Mouse (Mus musculus) kidney, postnatal 25 days (tissue): ENCODE measurements at regions not wholly inside any gene's neighbourhood (a gene's known extent, or its start where the extent isn't known, plus 50 kb on each side); places are given as distances from the start of the nearest gene placed in this dataset.

ENCODE experiments used
- DNase-seq, 2 experiments: peaks; one replicate each; pipeline ENCODE4 v3.0.0; 2021; ENCODE audit warnings: mixed read lengths in 2 of 2

DNA sequence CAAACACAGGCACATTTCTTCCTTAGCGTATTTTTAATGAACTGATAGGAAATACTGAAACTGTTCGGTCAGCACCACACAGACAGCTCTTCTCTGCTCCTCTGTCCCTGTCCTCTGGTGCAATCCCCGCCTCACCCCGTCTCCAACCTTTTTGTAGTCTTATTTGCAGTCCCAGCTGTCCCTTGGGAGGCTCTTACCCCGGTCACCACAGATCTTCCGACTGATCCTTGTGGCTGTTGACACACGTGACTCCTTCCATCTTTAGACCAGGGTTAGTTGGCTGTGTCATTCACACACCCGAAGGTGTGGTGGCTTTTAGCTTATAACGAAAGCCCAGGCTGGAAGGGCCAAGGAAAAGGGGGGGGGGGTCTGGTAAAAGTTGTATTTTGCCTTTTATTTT lies 56.4 kb downstream of the Cyp26a1 start:
- no peak for DNase-seq

DNA sequence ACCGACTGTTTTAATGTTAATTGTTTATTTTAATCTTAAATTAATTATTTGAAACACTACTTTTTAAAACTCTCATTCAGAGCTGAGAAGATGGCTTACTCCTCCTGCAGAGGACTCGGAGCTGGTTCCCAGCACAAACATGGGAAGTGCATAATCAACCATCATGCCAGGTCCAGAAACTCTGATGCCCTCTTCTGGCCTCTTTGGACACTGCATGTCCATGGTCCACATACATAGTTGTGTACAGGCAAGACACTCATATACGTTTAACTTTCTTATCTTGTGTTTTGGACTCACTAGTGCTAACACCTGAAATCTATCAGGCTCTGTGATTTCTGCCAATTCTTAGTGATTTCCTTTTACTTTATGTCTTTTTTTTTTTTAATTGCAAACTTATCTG lies 57.8 kb downstream of the Cyp26a1 start:
- peak in 1 of 2 experiments; percentile 11 for DNase-seq

DNA sequence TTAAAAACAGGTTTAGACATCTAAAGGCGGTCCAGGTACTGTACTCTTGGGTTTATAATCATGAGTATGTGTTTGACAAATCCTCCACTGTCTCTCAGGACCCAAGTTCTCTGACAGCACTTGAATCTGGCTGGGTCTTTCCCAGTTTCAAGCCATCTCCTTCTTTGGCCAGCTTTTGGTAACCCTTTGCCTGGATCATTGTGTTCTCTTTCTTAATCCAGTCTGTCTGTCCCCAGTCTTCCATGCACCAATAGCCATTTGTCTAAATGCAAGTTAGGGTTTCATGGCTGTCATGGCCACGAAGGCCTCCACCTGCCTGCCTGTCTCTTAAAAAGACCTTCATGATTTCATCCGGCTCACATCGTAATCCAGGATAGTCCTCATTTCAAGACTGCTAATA lies 71.8 kb downstream of the Cyp26a1 start:
- DNase-seq: no peak

DNA sequence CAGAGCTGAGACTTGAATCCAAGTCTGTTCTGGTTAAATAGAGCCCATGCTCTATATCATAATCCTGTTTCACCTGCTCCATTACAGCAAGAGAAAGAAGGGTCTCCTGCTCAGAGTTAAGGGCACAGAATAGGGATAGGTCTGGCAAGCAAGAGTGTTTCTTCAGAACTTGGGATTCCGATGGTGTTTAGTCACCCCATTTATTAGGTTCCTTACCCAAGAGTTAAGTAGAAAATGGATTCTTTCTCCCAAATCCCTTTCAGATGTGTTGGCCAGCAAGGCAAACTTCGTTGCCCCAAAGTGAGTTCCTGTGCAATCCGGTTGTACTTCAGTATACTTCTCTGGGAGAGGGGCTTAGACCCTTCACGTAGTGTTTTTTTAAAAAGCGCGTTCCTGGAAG lies 74.4 kb downstream of the Cyp26a1 start:
- DNase-seq: no peak

DNA sequence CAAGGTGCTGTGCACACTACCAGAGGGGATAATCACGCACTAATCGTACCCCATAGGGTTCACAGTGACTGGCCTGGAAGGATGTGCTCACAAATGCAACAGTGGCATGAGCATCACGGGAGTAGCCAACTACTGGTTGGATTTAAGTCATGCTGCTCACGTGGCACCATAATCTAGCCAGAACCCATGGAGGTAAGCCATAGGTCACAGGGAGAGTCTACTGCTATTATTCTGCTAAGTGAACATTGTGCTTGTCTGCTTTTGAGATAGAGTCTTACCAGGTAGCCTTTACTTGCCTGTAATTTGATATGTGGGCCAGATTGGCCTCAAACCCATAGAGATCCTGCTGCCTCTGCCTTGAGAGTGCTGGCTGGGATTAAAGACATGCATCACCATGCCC lies 77.0 kb downstream of the Cyp26a1 start:
- DNase-seq: no peak

DNA sequence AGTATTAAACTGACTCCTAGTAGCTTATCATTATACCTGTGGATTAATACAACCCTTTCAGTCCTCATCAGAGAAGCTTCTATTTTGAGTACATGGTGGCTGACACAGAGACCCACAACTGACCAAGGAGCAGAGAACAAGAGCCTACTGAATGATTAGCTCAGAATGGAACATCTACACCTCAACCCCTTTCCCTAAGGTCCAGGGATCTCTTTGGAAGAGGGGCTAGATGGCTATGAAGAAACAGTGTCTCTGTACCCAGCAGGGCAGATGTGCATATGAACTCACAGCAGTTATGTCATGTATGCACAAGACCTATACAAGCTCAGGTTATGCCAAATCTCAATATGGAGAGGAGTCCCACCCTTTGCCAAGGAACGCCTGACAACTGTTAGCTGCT lies 77.4 kb downstream of the Cyp26a1 start:
- no peak for DNase-seq

DNA sequence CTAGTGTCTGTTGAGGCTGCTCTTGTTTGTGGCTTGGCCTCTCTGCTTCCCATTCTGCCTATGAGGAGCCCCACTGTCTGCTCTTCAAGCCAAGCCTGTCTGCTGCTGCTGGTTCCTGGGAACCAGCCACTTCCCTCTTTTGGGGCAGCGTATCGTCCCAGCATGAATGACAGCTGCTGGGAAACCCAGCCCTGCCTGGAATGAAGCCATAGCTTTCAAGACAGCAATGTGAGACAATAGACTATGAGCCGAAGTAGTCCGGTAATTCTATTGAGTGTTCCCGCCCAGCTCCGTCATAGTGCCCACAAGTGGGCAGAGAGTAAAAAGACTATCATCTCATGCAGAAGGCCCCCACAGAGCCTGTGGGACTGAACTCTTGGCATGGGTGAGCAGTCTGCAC lies 80.4 kb downstream of the Cyp26a1 start:
- no peak for DNase-seq

DNA sequence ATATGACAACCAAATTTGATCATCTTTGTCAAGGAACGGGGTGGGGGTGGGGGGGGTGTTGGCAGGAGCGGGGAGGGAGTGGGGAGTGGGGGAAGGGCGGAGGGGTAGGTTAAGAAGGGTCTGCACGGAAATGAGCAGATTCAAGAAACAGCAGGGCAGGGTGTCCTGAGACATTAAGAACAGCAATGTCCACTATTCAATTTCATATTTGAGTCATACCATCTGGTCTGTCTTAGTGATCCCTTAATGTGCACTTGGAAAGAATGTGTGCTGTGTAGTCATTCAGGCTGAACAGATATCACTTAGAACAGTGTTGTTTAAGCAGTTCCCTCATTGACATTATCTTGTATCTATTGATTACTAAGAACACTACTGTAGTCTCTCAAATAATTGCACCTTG lies 81.0 kb downstream of the Cyp26a1 start:
- DNase-seq: no peak

DNA sequence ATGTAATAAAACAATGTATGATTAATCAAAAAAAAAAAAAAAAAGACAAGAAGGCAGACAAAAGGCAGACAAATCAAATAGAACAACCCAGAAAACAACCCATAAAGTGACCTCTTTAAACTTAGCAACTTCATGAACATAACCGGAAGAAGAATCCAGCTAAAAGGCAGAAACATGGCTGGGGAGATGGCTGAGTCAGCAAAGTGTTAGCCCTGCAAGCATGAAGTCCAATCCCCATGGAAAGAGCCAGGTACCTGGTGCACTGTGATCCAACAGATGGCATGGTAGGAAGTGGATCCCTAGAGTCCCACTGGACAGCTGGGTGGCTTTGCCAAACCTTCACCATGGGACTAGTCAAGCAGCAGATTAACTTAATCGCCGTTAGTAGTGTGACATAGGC lies 90.9 kb downstream of the Cyp26a1 start:
- no peak for DNase-seq

DNA sequence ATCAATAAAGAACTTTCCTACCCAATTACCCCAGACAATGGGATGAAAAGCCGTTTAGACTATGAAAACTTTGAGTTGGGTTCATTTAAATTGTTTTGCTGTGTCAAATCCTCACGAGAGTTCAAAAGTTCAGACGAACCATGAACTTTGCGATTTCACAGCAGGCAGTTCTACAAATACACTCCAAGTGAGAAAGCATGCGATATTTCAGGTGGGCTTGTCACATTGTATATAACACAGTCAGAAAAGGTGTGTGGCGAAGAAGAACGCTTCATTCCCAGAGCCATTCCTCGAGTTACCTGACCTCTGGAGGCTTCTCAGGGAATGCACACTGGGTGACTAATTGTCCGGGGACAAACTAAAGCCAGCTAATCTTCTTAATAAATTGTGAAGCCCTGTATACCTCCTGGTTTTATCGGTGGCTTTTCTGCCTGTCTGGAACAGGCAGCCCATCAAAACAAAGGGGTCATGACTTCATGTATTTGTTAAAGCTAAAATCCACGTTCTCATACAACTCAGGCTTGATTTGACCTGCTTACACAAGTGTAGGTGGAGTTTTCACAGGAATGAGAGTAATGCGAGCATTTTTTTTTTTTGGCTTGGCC lies 92.1 kb downstream of the Cyp26a1 start:
- DNase-seq: no peak

DNA sequence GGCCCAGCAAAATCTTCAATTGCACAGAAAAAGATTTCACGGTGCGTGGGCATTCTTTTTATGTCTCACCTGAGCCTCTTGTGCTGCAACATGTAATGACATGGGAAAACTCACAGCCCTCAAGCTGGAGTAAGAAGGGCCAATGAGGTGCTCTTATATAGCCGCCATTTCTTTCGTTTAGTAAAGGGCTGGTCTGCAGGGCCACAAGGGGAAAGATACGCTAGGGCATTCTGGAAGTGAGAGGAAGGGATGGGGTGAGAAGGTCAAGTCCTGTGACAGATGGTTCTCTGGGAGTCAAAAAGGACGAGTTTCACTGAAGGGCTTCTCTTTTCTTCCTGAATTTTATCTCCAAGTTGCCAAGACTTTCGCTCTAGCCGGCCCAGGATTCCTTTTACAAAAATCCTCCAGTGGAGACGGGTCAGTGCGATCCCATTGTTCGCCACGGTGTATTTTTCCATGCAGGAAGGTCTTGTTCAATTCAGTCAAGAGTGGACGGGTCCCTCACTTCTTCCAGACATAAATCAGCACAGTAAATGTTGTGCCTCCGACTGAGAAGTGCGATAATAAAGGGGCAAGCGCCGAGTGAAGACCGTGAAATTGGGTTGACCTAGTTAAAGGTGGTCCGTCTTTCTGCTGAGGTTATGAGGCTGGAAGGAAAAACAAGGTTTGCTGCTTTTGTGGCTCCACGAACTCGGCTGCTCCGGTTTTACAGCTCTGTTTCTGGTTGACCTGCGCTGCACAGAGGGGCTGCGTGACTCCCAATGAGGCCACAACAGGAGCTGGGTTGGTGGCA lies 92.9 kb downstream of the Cyp26a1 start:
- DNase-seq: no peak

DNA sequence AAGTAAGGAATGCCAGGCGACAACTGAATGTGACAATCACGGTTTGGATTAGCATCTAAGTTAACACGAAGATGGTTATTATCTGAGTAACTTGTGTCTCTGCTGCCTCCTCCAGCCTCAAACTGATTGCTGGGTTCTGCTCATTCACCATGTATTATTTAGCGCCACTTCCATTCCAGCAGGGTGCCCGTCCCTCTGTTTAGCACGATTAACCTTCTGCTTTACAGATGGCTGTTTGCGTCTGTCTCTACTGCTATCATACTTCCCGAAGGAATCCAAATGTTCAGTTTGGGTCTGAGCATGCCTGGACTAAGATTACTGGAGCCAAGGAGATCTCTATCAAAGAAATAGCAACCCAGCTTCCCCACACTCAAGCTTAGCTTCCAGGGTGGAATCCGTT lies 95.6 kb downstream of the Cyp26a1 start:
- no peak for DNase-seq

DNA sequence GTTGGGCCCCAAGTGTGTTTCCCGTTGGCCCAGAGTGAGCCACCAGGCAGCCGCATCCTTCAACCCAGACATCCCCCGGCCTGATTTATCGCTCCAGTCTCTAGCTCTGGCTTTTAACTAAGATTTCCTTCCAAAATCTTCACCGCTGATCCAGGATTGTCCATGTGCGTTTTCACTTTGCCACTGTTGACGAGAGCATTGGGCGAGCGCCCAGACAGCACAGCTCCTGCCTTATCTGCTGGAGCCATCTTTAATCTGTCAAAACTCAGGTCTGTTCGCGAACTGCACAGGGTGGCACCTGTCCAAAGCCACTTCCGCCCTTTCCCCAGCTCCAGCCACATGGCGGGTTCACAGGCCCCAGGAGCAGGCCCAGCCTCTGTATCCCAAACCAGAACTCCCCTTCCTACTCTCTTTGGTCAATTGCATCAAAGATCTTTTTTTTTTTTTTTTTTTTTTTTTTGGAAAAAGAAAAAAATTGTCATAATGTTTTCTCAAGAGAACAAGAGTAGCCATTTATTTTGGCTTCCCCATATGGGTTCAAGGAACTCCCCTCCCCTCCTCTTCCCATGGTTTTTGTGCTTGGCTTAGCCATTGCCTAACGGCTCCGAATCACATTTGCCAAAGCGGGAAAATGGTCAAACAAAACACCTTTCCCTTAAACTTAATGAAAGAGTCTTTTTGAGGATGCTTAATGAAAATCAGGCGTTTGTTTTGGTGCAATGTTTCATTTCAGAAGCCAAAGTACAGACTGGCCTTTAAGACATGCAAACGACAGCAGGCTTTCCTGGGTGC lies 98.2 kb downstream of the Cyp26a1 start:
- DNase-seq: peak; percentile 74 to 85

DNA sequence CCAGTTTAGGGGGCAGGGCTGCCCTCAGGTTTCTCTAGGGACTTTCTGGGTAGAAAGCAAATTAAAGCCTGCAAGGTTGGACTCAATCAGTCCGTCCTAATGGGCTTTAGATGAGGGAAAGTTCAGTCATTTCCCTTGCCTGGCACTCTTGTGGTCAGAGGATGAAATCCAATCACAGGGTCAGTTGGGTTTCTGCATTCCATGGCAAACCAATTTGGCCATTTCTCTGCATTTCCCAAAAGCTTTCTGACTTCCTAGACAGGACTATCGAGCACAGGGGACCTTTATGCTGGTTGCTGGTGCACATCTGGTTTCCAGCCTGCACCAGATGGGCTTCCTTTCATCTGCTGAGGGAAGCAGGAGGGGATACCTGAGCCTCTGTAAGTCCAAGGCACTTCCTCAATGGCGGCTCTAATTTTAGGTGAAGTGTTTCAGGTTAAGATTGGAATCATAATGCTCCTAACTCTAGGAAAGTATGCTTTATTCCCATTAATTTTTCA lies 102.6 kb downstream of the Cyp26a1 start:
- no peak for DNase-seq

DNA sequence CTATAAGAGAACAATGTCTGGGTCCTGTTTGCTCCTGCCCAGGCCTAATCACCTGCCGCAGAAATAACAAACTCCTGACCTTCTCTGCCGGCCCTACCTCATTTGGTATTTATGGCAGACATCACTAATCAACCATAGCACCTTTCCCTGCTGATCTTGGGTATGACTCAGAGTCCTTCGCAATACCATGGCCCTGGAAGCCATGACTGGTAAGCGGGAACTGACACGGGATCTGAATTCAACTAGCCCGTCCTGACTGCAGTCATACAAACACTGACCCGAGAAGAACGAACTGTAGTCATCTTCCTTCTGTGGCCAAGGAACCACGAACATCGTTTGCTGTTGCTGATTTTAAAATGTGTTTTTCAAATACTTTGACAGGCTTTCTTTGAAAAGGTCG lies 112.1 kb downstream of the Cyp26a1 start:
- no peak for DNase-seq

DNA sequence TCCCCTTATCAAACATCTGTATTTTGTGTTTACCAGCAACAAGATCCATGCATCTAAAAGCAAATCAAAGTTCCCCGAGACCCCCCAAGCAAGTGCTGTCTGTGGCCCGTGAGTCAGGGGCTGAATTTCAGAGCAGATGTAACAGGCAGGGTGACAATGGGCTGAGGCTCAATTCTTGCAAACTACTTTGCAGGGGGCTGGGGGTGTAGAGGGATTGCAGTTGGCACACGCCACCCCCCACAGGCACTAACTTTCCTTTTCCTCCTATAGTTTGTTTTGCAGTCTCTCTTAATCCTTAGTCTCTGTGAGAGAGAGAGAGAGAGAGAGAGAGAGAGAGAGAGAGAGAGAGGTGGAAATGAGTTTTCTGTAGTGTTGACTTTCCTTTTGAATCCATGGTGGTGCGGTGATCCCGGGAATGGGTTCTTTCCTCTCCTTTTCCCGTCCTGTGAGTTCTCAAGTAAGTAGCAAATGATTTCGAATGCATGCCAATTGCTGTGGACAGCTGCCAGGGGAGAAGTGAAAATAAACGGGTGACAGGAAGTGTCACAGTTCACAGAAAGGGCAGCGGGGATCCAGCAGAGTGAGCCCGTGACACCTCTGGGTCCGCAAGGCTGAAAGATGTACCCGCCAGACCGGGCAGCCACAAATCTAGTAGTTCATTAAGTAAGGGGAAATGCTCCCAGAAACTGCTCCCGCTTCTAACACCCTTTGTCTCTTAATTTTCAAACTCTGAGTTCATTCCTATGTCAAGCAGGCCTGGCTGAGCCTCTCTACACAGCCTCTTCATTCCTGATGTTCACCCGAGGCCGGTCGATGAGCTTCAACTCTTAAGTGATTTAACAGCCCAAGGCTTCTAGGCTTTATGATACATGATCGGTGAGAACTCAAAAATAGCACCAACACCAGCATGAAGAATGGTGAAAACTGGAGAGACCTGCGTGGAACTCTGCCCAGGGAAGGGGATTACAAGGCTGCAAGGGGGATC lies 116.8 kb downstream of the Cyp26a1 start:
- peak; percentile 78 to 82 for DNase-seq

DNA sequence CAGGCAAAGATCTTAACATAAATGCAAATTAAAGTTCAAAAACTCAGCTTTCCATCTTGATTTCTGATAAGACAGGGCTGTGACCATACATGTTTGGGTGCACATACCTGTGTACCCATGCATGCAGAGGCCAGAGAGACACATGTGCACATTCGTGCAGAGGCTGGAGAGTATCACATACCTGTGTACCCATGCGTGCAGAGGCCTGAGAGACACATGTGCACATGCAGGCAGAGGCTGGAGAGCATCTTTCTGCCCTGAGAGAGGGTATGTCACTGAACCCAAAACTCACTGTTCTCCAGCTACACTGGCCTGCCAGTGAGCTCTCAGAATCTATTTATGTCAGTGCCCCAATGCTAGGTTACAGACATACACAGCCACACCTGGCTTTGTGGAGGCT lies 118.0 kb downstream of the Cyp26a1 start:
- no peak for DNase-seq

DNA sequence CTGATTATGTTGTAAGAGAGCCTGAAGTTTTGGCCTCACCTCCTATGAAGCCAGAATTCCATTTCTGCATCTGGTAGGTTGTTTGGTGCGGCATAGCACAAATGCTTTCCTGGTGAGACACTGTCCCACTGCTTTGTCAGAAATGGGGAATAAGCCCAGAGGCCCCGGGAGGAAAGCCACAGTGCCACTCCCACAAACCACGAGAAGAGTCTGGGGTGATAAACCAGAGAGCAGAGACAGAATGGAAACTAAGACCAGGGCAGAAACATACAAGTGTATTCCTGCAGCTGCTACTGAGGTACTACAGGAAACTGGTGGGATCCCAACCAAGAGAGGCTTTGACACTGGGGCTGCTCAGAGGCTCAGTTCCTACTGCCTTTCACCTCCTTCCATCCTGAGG lies 123.6 kb downstream of the Cyp26a1 start:
- DNase-seq: no peak

DNA sequence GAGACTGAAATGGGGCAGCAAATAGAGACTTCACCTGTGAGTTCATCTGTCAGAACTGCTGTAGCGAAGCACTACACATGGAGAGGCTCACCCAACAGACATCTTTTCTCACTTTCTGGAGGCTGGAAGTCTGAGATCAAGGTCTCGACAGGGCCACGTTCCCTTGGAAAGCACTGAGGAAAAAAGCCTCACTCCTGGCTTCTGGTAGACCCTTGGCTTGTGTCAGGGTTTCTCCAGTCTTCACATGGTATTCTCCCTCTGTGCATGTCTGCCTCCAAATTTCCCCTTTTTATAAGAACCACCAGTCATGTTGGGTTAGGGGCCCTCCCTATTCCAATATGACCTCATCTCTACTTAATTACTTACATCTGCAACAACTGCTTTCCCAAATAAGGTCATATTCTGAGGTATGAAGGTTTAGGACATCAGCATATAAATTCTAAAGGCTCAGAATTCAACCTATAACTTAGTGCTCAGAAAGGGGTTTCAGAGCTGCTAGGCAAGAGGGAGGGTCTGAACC lies 124.1 kb downstream of the Cyp26a1 start:
- DNase-seq: no peak

DNA sequence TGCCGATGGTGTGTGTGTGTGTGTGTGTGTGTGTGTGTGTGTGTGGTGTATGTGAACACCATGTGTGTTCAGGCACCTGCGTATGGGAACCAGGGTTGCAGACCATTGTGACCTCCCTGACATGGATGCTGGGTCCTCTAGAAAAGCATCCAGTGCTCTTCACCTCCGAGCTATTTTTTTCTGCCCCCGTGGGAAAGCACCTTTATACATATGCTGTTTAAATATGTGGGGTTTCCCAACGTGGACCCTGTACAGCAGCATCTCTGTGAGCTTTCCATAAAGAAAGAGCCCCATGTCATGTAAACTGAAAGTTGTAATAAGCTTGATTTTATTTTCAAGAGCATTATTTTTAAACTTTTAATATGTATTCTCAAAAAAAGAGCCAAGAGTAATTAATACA lies 126.6 kb downstream of the Cyp26a1 start:
- no peak for DNase-seq

DNA sequence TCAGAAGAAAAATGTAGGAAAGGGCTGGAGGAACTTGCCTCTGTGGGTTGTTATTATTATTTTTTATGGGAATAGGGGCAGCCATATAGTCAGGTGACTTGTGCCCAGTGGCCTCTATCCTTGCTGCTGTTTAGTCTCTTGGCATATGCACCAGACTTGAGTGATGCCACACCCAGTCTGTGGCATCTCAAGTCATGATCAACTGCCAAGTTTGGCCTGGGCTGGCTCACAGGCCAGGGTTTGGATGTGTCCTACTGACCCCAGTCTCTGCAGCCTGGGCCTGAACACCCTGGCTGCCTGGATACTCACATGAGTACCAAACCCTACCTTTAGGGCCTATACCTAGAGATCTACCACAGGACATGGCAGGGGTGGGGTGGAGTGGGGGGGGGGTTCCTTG lies 133.8 kb downstream of the Cyp26a1 start:
- DNase-seq: no peak

DNA sequence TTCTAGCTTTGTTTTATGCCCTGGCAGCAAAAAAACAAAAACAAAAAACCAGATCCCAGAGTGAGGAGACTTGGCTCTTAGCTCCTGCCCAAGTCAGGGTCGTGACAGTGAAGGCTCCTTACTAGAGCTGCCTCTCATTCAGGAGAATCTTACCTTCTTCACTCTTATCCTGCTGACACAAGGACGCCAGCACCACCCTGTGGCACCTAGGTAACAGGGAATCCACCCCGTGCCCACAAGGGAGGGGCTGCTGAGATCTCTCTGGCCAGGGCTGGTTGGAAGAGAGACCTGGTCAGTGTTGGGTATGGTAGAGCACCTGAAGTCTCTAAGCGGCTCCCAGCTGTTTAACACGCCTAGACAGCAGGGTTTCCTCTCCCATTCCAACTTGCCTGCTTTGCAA lies 139.3 kb downstream of the Cyp26a1 start:
- peak in 1 of 2 experiments; percentile 9 for DNase-seq
